8 mouse cellular contexts compared by ENCODE assay signal in the genomic region with DNA sequence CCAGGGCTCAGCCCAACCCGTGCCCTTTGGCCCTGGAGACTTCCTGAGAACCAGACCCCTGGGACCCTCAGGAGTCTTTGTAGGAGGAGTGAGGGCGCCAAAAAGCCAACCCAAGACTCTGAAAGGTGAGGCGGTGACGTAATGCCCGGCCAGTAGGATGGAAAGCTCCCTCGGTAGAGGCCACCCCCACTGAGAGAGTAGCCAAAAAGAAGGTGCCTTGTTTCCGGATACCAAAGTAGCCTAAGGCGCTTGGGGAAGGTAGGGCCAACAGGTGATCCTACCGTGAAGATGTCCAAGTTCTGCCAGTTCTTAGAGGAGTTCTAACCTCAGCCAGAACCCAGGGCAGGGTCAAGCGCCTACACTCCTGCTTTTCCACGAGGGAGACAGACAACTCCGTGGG. TPM values are rescaled to one million over a fixed set of nuclear protein-coding genes. Genes with fewer than 3 reads are reported as not detected.
A peak's percentile ranks its signal among the peaks of the same experiment; 100 is the strongest.
DNase-seq lines count a peak whose midpoint lies in the region; ATAC-seq and TF ChIP-seq lines count a peak whose summit lies in the region.

No protein-coding gene starts in this region.

- TF ChIP-seq CTCF in kidney, adult 2 months (conservative IDR thresholded peaks at IDR 0.05; ENCODE audit: insufficient read depth, insufficient read length, low read depth, low read length) = no peak
- no peak for TF ChIP-seq CTCF in E14TG2a.4 (conservative IDR thresholded peaks at IDR 0.05; ENCODE audit: low read length)

- peaks cover 12% of the 10 kb centered on the region; the same call in 1 of the 2 replicates for H3K4me1 ChIP-seq in kidney, adult 2 months (ENCODE audit: control insufficient read depth, insufficient read depth, low read length)
- peaks cover 68% of the 10 kb centered on the region for H3K4me1 ChIP-seq in E14TG2a.4 (replicated peaks; ENCODE audit: low read depth, low read length)
- H3K4me1 ChIP-seq in forebrain, embryonic 15.5 days = peaks cover 22% of the 10 kb centered on the region
- H3K4me1 ChIP-seq in liver, embryonic 15.5 days (replicated peaks) = peaks cover 53% of the 10 kb centered on the region

- H3K4me3 ChIP-seq in kidney, adult 2 months (ENCODE audit: insufficient read depth, low read depth, low read length) = peak overlapping the region; percentile 96
- H3K4me3 ChIP-seq in E14TG2a.4 (replicated peaks; ENCODE audit: low read length) = peak overlapping the region; percentile 91
- peak overlapping the region; percentile 77 for H3K4me3 ChIP-seq in forebrain, embryonic 15.5 days
- peak overlapping the region; percentile 96 for H3K4me3 ChIP-seq in liver, embryonic 15.5 days (replicated peaks)

- no peak for TF ChIP-seq POLR2A in kidney, adult 2 months (IDR thresholded peaks at IDR 0.05; ENCODE audit: low read depth, low read length)

- no peak for ATAC-seq in forebrain, embryonic 15.5 days (replicated peaks)
- ATAC-seq in liver, embryonic 15.5 days (ENCODE audit: insufficient read depth) = no peak

- 36% methylated on average over 12 of the region's 12 CpGs for WGBS in kidney, adult 2 months
- 21% methylated on average over 12 of the region's 12 CpGs for WGBS in forebrain, embryonic 15.5 days
- 18% methylated on average over 12 of the region's 12 CpGs for WGBS in liver, embryonic 15.5 days (ENCODE audit: insufficient replicate concordance)

- H3K9me3 ChIP-seq in E14TG2a.4 (ENCODE audit: low read length) = no peaks in the 10 kb centered on the region
- no peaks in the 10 kb centered on the region for H3K9me3 ChIP-seq in forebrain, embryonic 15.5 days
- no peaks in the 10 kb centered on the region for H3K9me3 ChIP-seq in liver, embryonic 15.5 days (replicated peaks)

- no peaks in the 10 kb centered on the region for H3K36me3 ChIP-seq in kidney, adult 2 months (ENCODE audit: control insufficient read depth, insufficient read depth, low read length)
- peaks cover 33% of the 10 kb centered on the region for H3K36me3 ChIP-seq in E14TG2a.4 (ENCODE audit: insufficient read depth, low read length)
- no peaks in the 10 kb centered on the region for H3K36me3 ChIP-seq in forebrain, embryonic 15.5 days
- peaks cover 35% of the 10 kb centered on the region for H3K36me3 ChIP-seq in liver, embryonic 15.5 days (replicated peaks)

- intact Hi-C loops in left cerebral cortex, postnatal 14 days (cut with DNase I) = no loop called here

- no peak for DNase-seq in kidney, adult 2 months
- DNase-seq in kidney, adult 18-20 months = no peak
- peak; percentile 34 for DNase-seq in thymus, postnatal 25 days
- no peak for DNase-seq in layer of hippocampus, postnatal 25 days (ENCODE audit: extremely low spot score in 1 of 2, low spot score in 1 of 2)
- DNase-seq in left cerebral cortex, postnatal 14 days (ENCODE audit: low spot score in 2 of 2) = no peak

- H3K4me2 ChIP-seq in forebrain, embryonic 15.5 days (replicated peaks) = peak overlapping the region; percentile 86
- peak overlapping the region; percentile 91 for H3K4me2 ChIP-seq in liver, embryonic 15.5 days

- no peak overlapping the region for H3K27ac ChIP-seq in kidney, adult 2 months (ENCODE audit: insufficient read depth, low read depth, low read length)
- no peak overlapping the region for H3K27ac ChIP-seq in forebrain, embryonic 15.5 days (replicated peaks)
- peak overlapping the region; percentile 86 for H3K27ac ChIP-seq in liver, embryonic 15.5 days (replicated peaks)

- no peaks in the 10 kb centered on the region for H3K27me3 ChIP-seq in kidney, adult 2 months (replicated peaks; ENCODE audit: control insufficient read depth, insufficient read depth, low read length)
- H3K27me3 ChIP-seq in E14TG2a.4 (ENCODE audit: insufficient read depth, low read length) = peaks cover 43% of the 10 kb centered on the region
- H3K27me3 ChIP-seq in forebrain, embryonic 15.5 days = no peaks in the 10 kb centered on the region
- H3K27me3 ChIP-seq in liver, embryonic 15.5 days = peaks cover 3% of the 10 kb centered on the region; the same call in 1 of the 2 replicates

- no peak overlapping the region for H3K9ac ChIP-seq in forebrain, embryonic 15.5 days (replicated peaks)
- H3K9ac ChIP-seq in liver, embryonic 15.5 days = peak overlapping the region; percentile 98

RNA-seq across cellular contexts. Expression of a gene that starts 1.5 kb away (rescaled TPM):
- 9.5 TPM in 2 replicates for polyA plus RNA-seq in kidney, adult 2 months (2012; rRNA removed)
- polyA plus RNA-seq in forebrain, embryonic 15.5 days (2015; fragmentation: Nextera tagmentation; extraction: Ambion mirVana) = 5.0 and 5.8 TPM in 2 replicates
- 15.4 and 17.0 TPM in 2 replicates for polyA plus RNA-seq in liver, embryonic 15.5 days (2015; fragmentation: Nextera tagmentation; extraction: Ambion mirVana)
- total RNA-seq in layer of hippocampus, postnatal 25 days (2021) = 10 to 100 TPM; 27.1 to 28.9 TPM
- total RNA-seq in left cerebral cortex, postnatal 14 days (2021) = 10 to 100 TPM; 11.5 to 16.7 TPM

RNA-seq across cellular contexts. Expression of a gene that starts 24.6 kb away (rescaled TPM):
- not detected in 2 replicates for polyA plus RNA-seq in kidney, adult 2 months (2012; rRNA removed)
- polyA plus RNA-seq in forebrain, embryonic 15.5 days (2015; fragmentation: Nextera tagmentation; extraction: Ambion mirVana) = not detected in 2 replicates
- polyA plus RNA-seq in liver, embryonic 15.5 days (2015; fragmentation: Nextera tagmentation; extraction: Ambion mirVana) = not detected in 2 replicates
- not detected for total RNA-seq in layer of hippocampus, postnatal 25 days (2021)
- not detected for total RNA-seq in left cerebral cortex, postnatal 14 days (2021)
